Mouse (Mus musculus): ENCODE results near the gene Gm36176. TPM values are rescaled to one million over a fixed set of nuclear protein-coding genes. Genes with fewer than 3 reads are reported as not detected.

The Gm36176 gene
- polyA plus RNA-seq, 1 experiment from 2014 or later: not detected

- H3K27ac ChIP-seq (replicated peaks): no peak overlapping the region
- no peak overlapping the region for H3K9ac ChIP-seq
- WGBS: 59% methylated on average over 12 of the region's 12 CpGs
- H3K27me3 ChIP-seq: no peaks in the 10 kb centered on the region
- no peaks in the 10 kb centered on the region for H3K9me3 ChIP-seq
- no peaks in the 10 kb centered on the region for H3K4me1 ChIP-seq (replicated peaks)
- H3K4me3 ChIP-seq: no peak overlapping the region
- ATAC-seq (ENCODE audit: low read depth): no peak
- no peaks in the 10 kb centered on the region for H3K36me3 ChIP-seq
- no peak overlapping the region for H3K4me2 ChIP-seq
Measured at GRCm38 (mm10) chr10:77886007-77886747, 39.6 kb downstream of the Gm36176 start.

- H3K9ac ChIP-seq: no peak overlapping the region
- no peak for ATAC-seq (ENCODE audit: low read depth)
- H3K4me3 ChIP-seq: no peak overlapping the region
- H3K36me3 ChIP-seq: no peaks in the 10 kb centered on the region
- H3K27ac ChIP-seq (replicated peaks): no peak overlapping the region
- H3K4me1 ChIP-seq (replicated peaks): no peaks in the 10 kb centered on the region
- H3K9me3 ChIP-seq: no peaks in the 10 kb centered on the region
- no peak overlapping the region for H3K4me2 ChIP-seq
- H3K27me3 ChIP-seq: no peaks in the 10 kb centered on the region
- 92% methylated on average over 8 of the region's 8 CpGs for WGBS
Measured at GRCm38 (mm10) chr10:77890987-77891565, 44.5 kb downstream of the Gm36176 start.

DNA sequence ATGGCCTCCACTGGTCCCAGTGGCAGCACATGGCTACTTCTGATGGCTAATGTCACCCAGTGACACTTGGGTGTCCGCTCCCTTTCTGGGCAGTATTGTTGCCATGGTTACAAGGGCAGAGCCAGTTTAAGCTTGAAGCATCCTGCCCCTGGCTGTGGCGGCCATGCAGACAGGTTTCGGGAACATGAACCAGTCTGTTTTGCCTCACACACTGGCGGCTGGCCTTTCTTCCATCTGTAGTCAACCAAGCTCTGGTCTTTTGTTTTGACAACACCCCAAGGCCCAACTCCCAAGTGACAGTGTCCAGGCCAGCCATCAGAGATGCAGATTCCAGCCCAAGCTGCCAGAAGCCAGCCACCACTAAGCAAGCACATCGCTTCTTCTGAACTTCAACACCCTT is 49.0 kb downstream of the Gm36176 start:
- 62% methylated on average over 5 of the region's 5 CpGs for WGBS
- no peaks in the 10 kb centered on the region for H3K4me1 ChIP-seq (replicated peaks)
- no peak for ATAC-seq (ENCODE audit: low read depth)

More for the DNA sequence above, 49.0 kb downstream of the Gm36176 start:
- Histone ChIP-seq H3K27ac (replicated peaks) (no peak overlapping the region), H3K4me3 (no peak overlapping the region), H3K9ac (no peak overlapping the region), H3K27me3 (no peaks in the 10 kb centered on the region), H3K36me3 (no peaks in the 10 kb centered on the region), H3K9me3 (no peaks in the 10 kb centered on the region), H3K4me2 (no peak overlapping the region)

Other genes starting within 250 kb of the Gm36176 start
- 248 and 252 TPM in 2 replicates for gene Sumo3, start 240.7 kb upstream of the Gm36176 start, polyA plus RNA-seq (2015; fragmentation: Nextera tagmentation; extraction: Ambion mirVana)
- gene Gm49325, start 240.6 kb upstream of the Gm36176 start, polyA plus RNA-seq (2015; fragmentation: Nextera tagmentation; extraction: Ambion mirVana): 2.0 and 8.6 TPM in 2 replicates
- 86.8 and 87.9 TPM in 2 replicates for gene Ube2g2, start 224.5 kb upstream of the Gm36176 start, polyA plus RNA-seq (2015; fragmentation: Nextera tagmentation; extraction: Ambion mirVana)
- gene Tspear, start 160.2 kb upstream of the Gm36176 start, polyA plus RNA-seq (2015; fragmentation: Nextera tagmentation; extraction: Ambion mirVana): 0.48 and 2.0 TPM in 2 replicates
- not detected in 2 replicates for gene Gm19402, start 156.0 kb upstream of the Gm36176 start, polyA plus RNA-seq (2015; fragmentation: Nextera tagmentation; extraction: Ambion mirVana)
- gene Gm9508, start 149.6 kb upstream of the Gm36176 start, polyA plus RNA-seq (2015; fragmentation: Nextera tagmentation; extraction: Ambion mirVana): not detected in 2 replicates
- gene Gm10272, start 140.2 kb upstream of the Gm36176 start, polyA plus RNA-seq (2015; fragmentation: Nextera tagmentation; extraction: Ambion mirVana): not detected in 2 replicates
- gene Gm10024, start 135.3 kb upstream of the Gm36176 start, polyA plus RNA-seq (2015; fragmentation: Nextera tagmentation; extraction: Ambion mirVana): not detected in 2 replicates
- gene Gm10142, start 131.0 kb upstream of the Gm36176 start, polyA plus RNA-seq (2015; fragmentation: Nextera tagmentation; extraction: Ambion mirVana): not detected in 2 replicates
- gene Krtap12-1, start 126.2 kb upstream of the Gm36176 start, polyA plus RNA-seq (2015; fragmentation: Nextera tagmentation; extraction: Ambion mirVana): not detected in 2 replicates
- gene Gm10100, start 120.3 kb upstream of the Gm36176 start, polyA plus RNA-seq (2015; fragmentation: Nextera tagmentation; extraction: Ambion mirVana): not detected in 2 replicates
- not detected in 2 replicates for gene Gm18596, start 104.2 kb upstream of the Gm36176 start, polyA plus RNA-seq (2015; fragmentation: Nextera tagmentation; extraction: Ambion mirVana)
- gene Gm9736, start 95.4 kb upstream of the Gm36176 start, polyA plus RNA-seq (2015; fragmentation: Nextera tagmentation; extraction: Ambion mirVana): not detected in 2 replicates
- gene Gm3233, start 87.1 kb upstream of the Gm36176 start, polyA plus RNA-seq (2015; fragmentation: Nextera tagmentation; extraction: Ambion mirVana): not detected in 2 replicates
- gene Gm3238, start 75.5 kb upstream of the Gm36176 start, polyA plus RNA-seq (2015; fragmentation: Nextera tagmentation; extraction: Ambion mirVana): not detected in 2 replicates
- not detected in 2 replicates for gene Gm7138, start 69.9 kb upstream of the Gm36176 start, polyA plus RNA-seq (2015; fragmentation: Nextera tagmentation; extraction: Ambion mirVana)
- not detected in 2 replicates for gene Gm3250, start 64.3 kb upstream of the Gm36176 start, polyA plus RNA-seq (2015; fragmentation: Nextera tagmentation; extraction: Ambion mirVana)
- gene Gm7137, start 58.6 kb upstream of the Gm36176 start, polyA plus RNA-seq (2015; fragmentation: Nextera tagmentation; extraction: Ambion mirVana): not detected in 2 replicates
- not detected in 2 replicates for gene Gm9639, start 51.7 kb upstream of the Gm36176 start, polyA plus RNA-seq (2015; fragmentation: Nextera tagmentation; extraction: Ambion mirVana)
- not detected in 2 replicates for gene Gm19668, start 47.7 kb upstream of the Gm36176 start, polyA plus RNA-seq (2015; fragmentation: Nextera tagmentation; extraction: Ambion mirVana)
- not detected in 2 replicates for gene Gm9507, start 35.0 kb upstream of the Gm36176 start, polyA plus RNA-seq (2015; fragmentation: Nextera tagmentation; extraction: Ambion mirVana)
- gene Gm2696, start 32.1 kb upstream of the Gm36176 start, polyA plus RNA-seq (2015; fragmentation: Nextera tagmentation; extraction: Ambion mirVana): not detected in 2 replicates
- gene Krtap10-4, start 19.7 kb upstream of the Gm36176 start, polyA plus RNA-seq (2015; fragmentation: Nextera tagmentation; extraction: Ambion mirVana): not detected in 2 replicates
- gene Krtap10-10, start 10.9 kb upstream of the Gm36176 start, polyA plus RNA-seq (2015; fragmentation: Nextera tagmentation; extraction: Ambion mirVana): not detected in 2 replicates
- not detected in 2 replicates for gene Gm10318, start 6.1 kb downstream of the Gm36176 start, polyA plus RNA-seq (2015; fragmentation: Nextera tagmentation; extraction: Ambion mirVana)
- gene Gm3285, start 15.2 kb downstream of the Gm36176 start, polyA plus RNA-seq (2015; fragmentation: Nextera tagmentation; extraction: Ambion mirVana): not detected in 2 replicates
- gene Lrrc3, start 55.7 kb downstream of the Gm36176 start, polyA plus RNA-seq (2015; fragmentation: Nextera tagmentation; extraction: Ambion mirVana): 11.5 and 12.1 TPM in 2 replicates
- 4.1 and 4.9 TPM in 2 replicates for gene Trpm2, start 123.8 kb downstream of the Gm36176 start, polyA plus RNA-seq (2015; fragmentation: Nextera tagmentation; extraction: Ambion mirVana)
- 36.8 and 37.4 TPM in 2 replicates for gene 1810043G02Rik, start 131.7 kb downstream of the Gm36176 start, polyA plus RNA-seq (2015; fragmentation: Nextera tagmentation; extraction: Ambion mirVana)
- 90.8 and 99.0 TPM in 2 replicates for gene Pfkl, start 163.3 kb downstream of the Gm36176 start, polyA plus RNA-seq (2015; fragmentation: Nextera tagmentation; extraction: Ambion mirVana)
- gene Dnmt3l, start 195.1 kb downstream of the Gm36176 start, polyA plus RNA-seq (2015; fragmentation: Nextera tagmentation; extraction: Ambion mirVana): not detected in 2 replicates
- 0.10 and 0.18 TPM in 2 replicates for gene Aire, start 196.8 kb downstream of the Gm36176 start, polyA plus RNA-seq (2015; fragmentation: Nextera tagmentation; extraction: Ambion mirVana)
- 0.75 and 0.77 TPM in 2 replicates for gene Icosl, start 222.5 kb downstream of the Gm36176 start, polyA plus RNA-seq (2015; fragmentation: Nextera tagmentation; extraction: Ambion mirVana)

Data from neural tube, embryonic 13.5 days (tissue).